Mouse (Mus musculus): ENCODE results near the gene Cdiptos. TPM values are rescaled to one million over a fixed set of nuclear protein-coding genes. Genes with fewer than 3 reads are reported as not detected.
A peak's percentile ranks its signal among the peaks of the same experiment; 100 is the strongest.

Cdiptos gene
- polyA plus RNA-seq, 1 experiment, result 2.4 TPM

DNA sequence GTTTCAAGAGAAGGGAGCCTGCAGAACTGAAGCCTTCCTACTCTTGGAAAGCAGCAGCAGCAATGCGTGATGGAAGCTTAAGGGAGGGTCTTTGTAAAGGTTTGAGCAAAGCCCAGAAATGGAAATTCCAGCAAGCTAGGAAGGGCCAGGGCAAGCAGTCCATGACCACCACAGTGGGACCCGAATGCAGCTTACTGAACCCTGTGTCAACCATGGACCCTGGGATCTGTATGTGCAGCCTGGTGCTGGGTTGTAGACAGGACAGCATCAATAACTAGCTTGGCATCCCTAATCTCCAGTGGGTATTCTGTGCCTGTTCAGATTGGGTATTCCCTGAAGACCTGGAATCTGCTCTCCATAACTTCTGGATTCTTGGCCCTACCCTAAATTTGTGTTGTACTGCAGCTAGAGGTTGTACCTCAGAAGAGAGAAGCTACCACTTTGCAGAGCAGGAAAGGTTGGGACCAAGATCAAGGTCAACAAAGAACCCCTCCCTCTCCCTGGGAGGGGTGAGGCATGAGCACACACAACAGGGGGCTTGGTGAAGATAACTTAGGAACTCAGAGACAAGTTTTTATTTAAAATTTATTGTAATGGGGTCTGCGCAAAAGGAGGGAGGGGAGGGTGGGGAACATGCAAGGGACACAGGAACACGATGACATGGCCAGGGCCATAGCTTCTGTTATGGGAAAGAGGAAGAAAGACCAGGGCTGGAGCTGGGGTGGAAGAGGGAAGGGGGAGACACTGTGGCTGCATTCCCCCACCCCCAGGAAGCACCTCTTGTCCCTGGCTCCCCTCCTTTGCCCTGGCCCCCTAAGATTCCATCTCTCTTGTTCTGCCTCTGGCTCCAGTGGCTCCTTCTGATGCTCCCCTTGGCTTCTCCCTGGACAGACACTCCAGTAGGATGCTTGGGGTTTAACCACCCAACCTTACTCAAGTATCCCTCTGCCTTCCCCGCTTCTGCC lies 45.9 kb upstream of the Cdiptos start:
- Histone ChIP-seq H3K36me3 (ENCODE audit: control insufficient read depth, insufficient read depth, low read length, poor library complexity, severe bottlenecking) (peaks cover 24% of the 10 kb centered on the region), H3K27me3 (ENCODE audit: control insufficient read depth, insufficient read depth, low read length, poor library complexity, severe bottlenecking) (no peaks in the 10 kb centered on the region), H3K9ac (ENCODE audit: low read depth, poor library complexity, severe bottlenecking) (peak overlapping the region; percentile 57), H3K4me1 (ENCODE audit: control insufficient read depth, insufficient read depth, low read length) (no peaks in the 10 kb centered on the region), H3K9me3 (replicated peaks; ENCODE audit: control insufficient read depth, insufficient read depth, low read length, poor library complexity, severe bottlenecking) (no peaks in the 10 kb centered on the region), H3K4me3 (ENCODE audit: low read depth, low read length) (peak overlapping the region; percentile 64), H3K27ac (ENCODE audit: insufficient read depth, low read length) (peak overlapping the region; percentile 37)
- TF ChIP-seq CTCF (IDR thresholded peaks at IDR 0.05; ENCODE audit: low read depth, low read length) (no peak), EP300 (IDR thresholded peaks at IDR 0.05; ENCODE audit: insufficient read depth, low read depth, low read length) (no peak), POLR2A (IDR thresholded peaks at IDR 0.05; ENCODE audit: insufficient read depth, low read length) (no peak)

DNA sequence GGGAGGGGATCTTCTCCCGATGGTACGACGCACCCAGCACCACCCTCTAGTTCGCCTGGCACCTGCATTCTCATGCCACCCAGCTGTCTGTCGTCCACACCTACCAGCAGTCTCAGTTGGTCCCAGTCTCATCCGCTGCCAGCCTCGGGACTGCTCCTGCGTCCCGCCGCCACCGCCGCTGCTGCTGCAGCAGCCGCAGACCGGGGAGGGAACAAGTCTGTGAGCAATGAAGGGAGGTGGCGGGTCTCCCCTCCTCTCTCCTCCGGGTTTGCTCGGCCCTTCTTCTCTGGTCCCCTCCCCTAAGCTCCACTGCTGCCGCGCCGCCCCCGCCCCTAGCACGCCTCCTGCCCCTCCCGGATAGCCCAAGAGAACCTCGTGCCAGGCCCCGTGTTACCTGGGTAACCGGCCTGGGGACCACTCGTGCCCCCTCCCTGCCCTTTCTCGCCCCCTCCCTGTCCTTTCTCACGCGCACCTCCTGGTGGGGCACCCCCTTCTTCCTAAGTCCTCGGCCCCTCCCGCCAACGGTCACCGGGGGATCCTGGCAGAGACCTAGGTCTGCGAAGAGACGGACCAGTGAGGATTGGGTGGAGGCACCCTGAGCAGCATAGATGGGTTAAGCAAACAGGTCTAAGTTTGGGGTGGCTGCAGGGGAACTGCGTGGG lies 45.1 kb upstream of the Cdiptos start, which contains the start of the genes Gm42742 and Prrt2:
Gm42742 (minus strand) TSS at position 197 of the 662 bp plus-strand sequence.
Prrt2 (minus strand) TSS at position 311 of the 662 bp plus-strand sequence.
- Histone ChIP-seq H3K36me3 (ENCODE audit: control insufficient read depth, insufficient read depth, low read length, poor library complexity, severe bottlenecking) (peaks cover 24% of the 10 kb centered on the region), H3K27ac (ENCODE audit: insufficient read depth, low read length) (peak within 1 kb of the TSS; percentile 6), H3K9ac (ENCODE audit: low read depth, poor library complexity, severe bottlenecking) (peak within 1 kb of the TSS; percentile 57), H3K4me3 (ENCODE audit: low read depth, low read length) (peak within 1 kb of the TSS; percentile 64), H3K27me3 (ENCODE audit: control insufficient read depth, insufficient read depth, low read length, poor library complexity, severe bottlenecking) (no peaks in the 10 kb centered on the region), H3K4me1 (ENCODE audit: control insufficient read depth, insufficient read depth, low read length) (no peaks in the 10 kb centered on the region), H3K9me3 (replicated peaks; ENCODE audit: control insufficient read depth, insufficient read depth, low read length, poor library complexity, severe bottlenecking) (no peaks in the 10 kb centered on the region)
- TF ChIP-seq POLR2A (IDR thresholded peaks at IDR 0.05; ENCODE audit: insufficient read depth, low read length) (no peak), CTCF (IDR thresholded peaks at IDR 0.05; ENCODE audit: low read depth, low read length) (no peak), EP300 (IDR thresholded peaks at IDR 0.05; ENCODE audit: insufficient read depth, low read depth, low read length) (no peak)

DNA sequence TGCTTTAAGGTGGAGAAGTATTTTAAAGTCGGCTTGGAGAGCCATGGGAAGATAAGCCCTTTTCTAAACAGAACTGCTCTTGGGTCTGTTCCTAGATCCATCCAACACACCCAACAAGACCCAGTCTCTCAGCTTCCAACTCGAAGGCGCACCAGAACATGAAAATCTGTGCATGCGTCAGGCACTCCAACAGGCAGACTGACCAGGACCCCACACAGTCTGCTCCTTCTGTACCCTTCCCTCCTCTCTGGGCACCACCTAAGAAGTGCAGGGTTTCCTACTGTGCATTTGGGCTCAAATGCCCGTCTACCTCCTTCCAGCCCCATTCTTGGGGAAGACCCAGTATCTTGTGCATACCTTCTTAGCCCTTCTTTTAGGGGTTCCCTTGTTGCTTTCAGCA lies 44.6 kb upstream of the Cdiptos start:
- H3K36me3 ChIP-seq (ENCODE audit: control insufficient read depth, insufficient read depth, low read length, poor library complexity, severe bottlenecking), result peaks cover 26% of the 10 kb centered on the region
- H3K4me3 ChIP-seq (ENCODE audit: low read depth, low read length), result peak overlapping the region; percentile 64
- H3K4me1 ChIP-seq (ENCODE audit: control insufficient read depth, insufficient read depth, low read length), result no peaks in the 10 kb centered on the region
- TF ChIP-seq POLR2A (IDR thresholded peaks at IDR 0.05; ENCODE audit: insufficient read depth, low read length) (no peak), EP300 (IDR thresholded peaks at IDR 0.05; ENCODE audit: insufficient read depth, low read depth, low read length) (no peak), CTCF (IDR thresholded peaks at IDR 0.05; ENCODE audit: low read depth, low read length) (no peak)
- H3K27me3 ChIP-seq (ENCODE audit: control insufficient read depth, insufficient read depth, low read length, poor library complexity, severe bottlenecking), result no peaks in the 10 kb centered on the region
- H3K27ac ChIP-seq (ENCODE audit: insufficient read depth, low read length), result no peak overlapping the region
- H3K9me3 ChIP-seq (replicated peaks; ENCODE audit: control insufficient read depth, insufficient read depth, low read length, poor library complexity, severe bottlenecking), result no peaks in the 10 kb centered on the region
- peak overlapping the region; percentile 57 for H3K9ac ChIP-seq (ENCODE audit: low read depth, poor library complexity, severe bottlenecking)

DNA sequence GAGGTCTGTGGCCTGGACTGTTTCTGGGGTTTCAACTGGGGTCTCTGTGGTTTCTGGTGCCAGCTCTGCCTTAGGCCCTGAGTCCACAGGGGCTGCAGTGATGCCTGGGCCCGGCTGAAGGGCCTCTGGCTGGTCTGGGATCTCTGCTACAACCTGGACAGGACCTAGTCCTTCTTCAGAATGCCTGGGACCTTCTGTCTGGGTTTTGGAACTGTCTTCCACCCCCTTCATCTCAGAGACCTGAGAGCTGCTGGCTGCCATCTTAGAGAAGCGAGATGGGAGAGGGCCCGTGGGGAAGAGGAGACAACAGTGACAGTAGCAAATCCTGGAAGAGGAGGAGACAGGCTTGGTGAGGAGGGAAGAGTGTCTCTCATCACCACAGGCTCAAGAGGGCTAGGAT lies 44.1 kb upstream of the Cdiptos start:
- no peak overlapping the region for H3K27ac ChIP-seq (ENCODE audit: insufficient read depth, low read length)
- no peaks in the 10 kb centered on the region for H3K27me3 ChIP-seq (ENCODE audit: control insufficient read depth, insufficient read depth, low read length, poor library complexity, severe bottlenecking)
- peaks cover 29% of the 10 kb centered on the region for H3K36me3 ChIP-seq (ENCODE audit: control insufficient read depth, insufficient read depth, low read length, poor library complexity, severe bottlenecking)
- no peak overlapping the region for H3K4me3 ChIP-seq (ENCODE audit: low read depth, low read length)
- H3K4me1 ChIP-seq (ENCODE audit: control insufficient read depth, insufficient read depth, low read length), result no peaks in the 10 kb centered on the region
- no peaks in the 10 kb centered on the region for H3K9me3 ChIP-seq (replicated peaks; ENCODE audit: control insufficient read depth, insufficient read depth, low read length, poor library complexity, severe bottlenecking)
- no peak overlapping the region; the same call in 1 of the 2 replicates for H3K9ac ChIP-seq (ENCODE audit: low read depth, poor library complexity, severe bottlenecking)
- TF ChIP-seq EP300 (IDR thresholded peaks at IDR 0.05; ENCODE audit: insufficient read depth, low read depth, low read length), result no peak
- TF ChIP-seq CTCF (IDR thresholded peaks at IDR 0.05; ENCODE audit: low read depth, low read length), result no peak
- no peak for TF ChIP-seq POLR2A (IDR thresholded peaks at IDR 0.05; ENCODE audit: insufficient read depth, low read length)

DNA sequence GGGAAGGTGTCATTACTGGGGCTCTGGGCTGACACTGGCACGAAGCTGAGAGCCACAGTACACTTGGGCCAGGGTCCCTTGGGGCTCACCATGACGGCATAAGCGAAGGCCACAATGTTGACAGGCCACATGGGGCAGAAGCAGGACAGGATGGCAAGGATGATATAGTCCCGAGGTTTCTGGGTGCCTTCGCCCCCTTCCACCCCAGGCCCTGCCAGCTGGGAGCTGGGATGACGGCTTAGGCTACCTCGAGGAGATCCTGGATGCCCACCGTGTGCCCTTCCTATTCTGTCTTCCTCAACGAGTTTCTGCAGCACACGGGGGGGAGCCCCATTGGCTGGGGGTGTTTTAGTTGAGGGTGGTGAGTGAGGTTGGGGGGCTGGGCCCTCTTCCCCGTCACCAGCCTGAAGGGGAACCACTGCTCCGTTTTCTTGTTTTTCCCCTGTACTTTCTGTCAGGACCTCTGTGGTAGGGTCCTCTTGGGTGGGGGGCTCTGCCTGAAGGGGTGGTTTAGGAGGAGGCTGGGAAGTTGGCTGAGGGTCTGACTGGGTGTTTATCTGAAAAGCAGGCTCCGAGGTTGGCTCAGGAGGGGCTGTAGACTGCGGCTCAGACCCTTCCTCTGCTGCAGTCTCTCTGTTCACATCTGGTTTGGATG lies 43.5 kb upstream of the Cdiptos start:
- Histone ChIP-seq H3K9me3 (replicated peaks; ENCODE audit: control insufficient read depth, insufficient read depth, low read length, poor library complexity, severe bottlenecking) (no peaks in the 10 kb centered on the region), H3K4me3 (ENCODE audit: low read depth, low read length) (no peak overlapping the region), H3K27ac (ENCODE audit: insufficient read depth, low read length) (no peak overlapping the region), H3K4me1 (ENCODE audit: control insufficient read depth, insufficient read depth, low read length) (no peaks in the 10 kb centered on the region), H3K9ac (ENCODE audit: low read depth, poor library complexity, severe bottlenecking) (no peak overlapping the region), H3K27me3 (ENCODE audit: control insufficient read depth, insufficient read depth, low read length, poor library complexity, severe bottlenecking) (no peaks in the 10 kb centered on the region), H3K36me3 (ENCODE audit: control insufficient read depth, insufficient read depth, low read length, poor library complexity, severe bottlenecking) (peaks cover 29% of the 10 kb centered on the region)
- TF ChIP-seq EP300 (IDR thresholded peaks at IDR 0.05; ENCODE audit: insufficient read depth, low read depth, low read length) (no peak), CTCF (IDR thresholded peaks at IDR 0.05; ENCODE audit: low read depth, low read length) (no peak), POLR2A (IDR thresholded peaks at IDR 0.05; ENCODE audit: insufficient read depth, low read length) (no peak)
